Mouse (Mus musculus): ENCODE data around the gene Wdr41.

DNA sequence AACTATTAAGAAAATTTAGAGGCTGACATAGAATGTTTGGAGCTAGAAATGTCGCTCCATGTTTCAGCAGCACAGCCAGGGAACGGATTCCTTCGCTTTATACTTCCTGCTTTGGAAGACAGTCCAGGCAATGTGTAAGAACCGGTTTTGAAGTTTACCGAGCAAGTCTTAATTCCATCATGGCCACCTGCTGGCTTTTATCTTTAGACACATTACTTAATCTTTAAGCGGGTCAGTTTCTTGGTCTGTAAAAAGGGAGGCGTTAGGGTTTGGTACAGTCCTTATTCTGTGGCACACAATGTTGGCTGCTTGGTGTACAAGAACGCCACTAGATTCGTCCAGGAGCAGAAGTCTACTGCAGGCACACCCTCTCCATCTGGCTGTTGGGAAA lies 321 bp upstream of the Wdr41 start:
- no peak for TF ChIP-seq CTCF (IDR thresholded peaks at IDR 0.05; ENCODE audit: borderline replicate concordance, extremely low read depth, insufficient read depth, insufficient read length)
- no peak for TF ChIP-seq POLR2A (IDR thresholded peaks at IDR 0.05; ENCODE audit: borderline replicate concordance, extremely low read depth, insufficient read depth, insufficient read length, poor library complexity, severe bottlenecking)

Measured in brain, embryonic 14.5 days (tissue).